Mouse (Mus musculus) MEL (cell line): ENCODE measurements around the gene Pnpt1. TPM values are rescaled to one million over a fixed set of nuclear protein-coding genes. Genes with fewer than 3 reads are reported as not detected.

ENCODE experiments used
- DNase-seq: peaks from one replicate; pipeline ENCODE4 v3.0.0; 2011; ENCODE audit warnings: low read depth, low spot score
- H3K27ac ChIP-seq: 2 replicates; pipeline ENCODE4 v1.5.1; 2012; ENCODE audit warnings: low read depth, mild to moderate bottlenecking, control low read depth, low read length, moderate library complexity; ENCODE audit not compliant: control insufficient read depth
- H3K27me3 ChIP-seq, 2 experiments: fragments of 150-350 bp in 1 of 2; sonication (generic) in 1 of 2; 2 replicates each; pipeline ENCODE4 v1.6.1; 2012; ENCODE audit warnings: low read length in 2 of 2, mild to moderate bottlenecking in 2 of 2, improper control_type of control experiment in 1 of 2, moderate library complexity in 1 of 2; ENCODE audit not compliant: insufficient read depth in 2 of 2, control insufficient read depth in 1 of 2
- H3K36me3 ChIP-seq, 2 experiments: 2 replicates each; pipeline ENCODE4 v1.6.1; 2012 to 2014; ENCODE audit warnings: low read length in 2 of 2, improper control_type of control experiment in 1 of 2, inconsistent platforms in 1 of 2, mild to moderate bottlenecking in 1 of 2; ENCODE audit not compliant: insufficient read depth in 2 of 2, control insufficient read depth in 1 of 2
- H3K4me1 ChIP-seq, 2 experiments: fragments of 150-350 bp in 1 of 2; sonication (generic) in 1 of 2; 2 replicates each; pipeline ENCODE4 v1.6.1; 2012; ENCODE audit warnings: low read length in 2 of 2, improper control_type of control experiment in 1 of 2, mild to moderate bottlenecking in 1 of 2; ENCODE audit not compliant: insufficient read depth in 2 of 2, control insufficient read depth in 1 of 2
- H3K4me3 ChIP-seq, 2 experiments: fragments of 150-350 bp in 1 of 2; sonication (generic) in 1 of 2; 2 replicates each; pipeline ENCODE4 v1.5.1; 2012; ENCODE audit warnings: low read depth in 2 of 2, low read length in 2 of 2, mild to moderate bottlenecking in 2 of 2, moderate library complexity in 2 of 2, control low read depth in 1 of 2, improper control_type of control experiment in 1 of 2; ENCODE audit not compliant: control insufficient read depth in 1 of 2, insufficient read depth in 1 of 2
- H3K79me2 ChIP-seq: 2 replicates; pipeline ENCODE4 v1.6.1; 2012; ENCODE audit warnings: mild to moderate bottlenecking, low read length, moderate library complexity; ENCODE audit not compliant: control insufficient read depth, poor library complexity, insufficient read depth
- H3K9ac ChIP-seq: 2 replicates; pipeline ENCODE4 v1.6.1; 2012; ENCODE audit warnings: low read depth, mild to moderate bottlenecking, control low read depth, low read length, moderate library complexity; ENCODE audit not compliant: control insufficient read depth, poor library complexity, severe bottlenecking
- H3K9me3 ChIP-seq: fragments of 150-350 bp; sonication (generic); replicated peaks from 2 replicates; pipeline ENCODE4 v1.6.1; 2012; ENCODE audit warnings: mild to moderate bottlenecking, low read length, improper control_type of control experiment, moderate library complexity; ENCODE audit not compliant: insufficient read depth
- CTCF ChIP-seq, 3 experiments: IDR thresholded peaks in 2 of 3; conservative IDR thresholded peaks in 1 of 3; 2 replicates each; pipeline ENCODE4 v1.5.1; 2011 to 2012; ENCODE audit warnings: low read length in 3 of 3, low read depth in 2 of 3, mild to moderate bottlenecking in 2 of 3, improper control_type of control experiment in 1 of 3, inconsistent platforms in 1 of 3, mixed read lengths in 1 of 3, moderate library complexity in 1 of 3; ENCODE audit not compliant: control insufficient read depth in 1 of 3, insufficient read depth in 1 of 3, poor library complexity in 1 of 3, severe bottlenecking in 1 of 3
- POLR2A ChIP-seq, 2 experiments: IDR thresholded peaks; 2 replicates each; pipeline ENCODE4 v1.6.1; 2011 to 2012; ENCODE audit warnings: low read length in 2 of 2, mild to moderate bottlenecking in 2 of 2, control low read depth in 1 of 2, improper control_type of control experiment in 1 of 2, low read depth in 1 of 2, moderate library complexity in 1 of 2; ENCODE audit not compliant: control insufficient read depth in 1 of 2, insufficient read depth in 1 of 2, poor library complexity in 1 of 2
- RAD21 ChIP-seq: IDR thresholded peaks from 2 replicates; pipeline ENCODE4 v1.6.1; 2011; ENCODE audit warnings: mild to moderate bottlenecking, low read depth, low read length, improper control_type of control experiment
- SMC3 ChIP-seq: IDR thresholded peaks from 2 replicates; pipeline ENCODE4 v1.6.1; 2011; ENCODE audit warnings: low read depth, low read length, improper control_type of control experiment
- USF1 ChIP-seq: IDR thresholded peaks from 2 replicates; pipeline ENCODE4 v1.6.1; 2014; ENCODE audit warnings: low read depth, mild to moderate bottlenecking, inconsistent platforms, low read length, improper control_type of control experiment, moderate library complexity
- USF2 ChIP-seq, 2 experiments: IDR thresholded peaks; 2 replicates each; pipeline ENCODE4 v1.6.1; 2011 to 2012; ENCODE audit warnings: improper control_type of control experiment in 2 of 2, low read length in 2 of 2, borderline replicate concordance in 1 of 2, inconsistent platforms in 1 of 2, low read depth in 1 of 2, mild to moderate bottlenecking in 1 of 2; ENCODE audit not compliant: insufficient read depth in 1 of 2
- ZC3H11A ChIP-seq: IDR thresholded peaks from 2 replicates; pipeline ENCODE4 v1.6.1; 2012; ENCODE audit warnings: low read depth, mild to moderate bottlenecking, inconsistent platforms, low read length, improper control_type of control experiment
- ZMIZ1 ChIP-seq: IDR thresholded peaks from 2 replicates; pipeline ENCODE4 v1.6.1; 2012; ENCODE audit warnings: low read depth, mild to moderate bottlenecking, inconsistent platforms, low read length, improper control_type of control experiment, moderate library complexity
- polyA plus RNA-seq, 2 experiments: library from polyadenylated mRNA; stranded (reverse) in 1 of 2; unstranded in 1 of 2; fragments of >175 nt in 1 of 2; fragments of >200 nt in 1 of 2; gene quantifications; 2 replicates each; pipeline versions ENCODE4 v1.2.1 to v1.2.4; 2012; ENCODE audit warnings: low replicate concordance in 2 of 2, low read depth in 1 of 2; ENCODE audit not compliant: insufficient read length in 2 of 2, insufficient read depth in 1 of 2, missing spikeins in 1 of 2
- total RNA-seq: library from RNA; depleted of rRNA; stranded (reverse); fragments of 300-350 nt; gene quantifications from 2 replicates; pipeline ENCODE4 v1.2.3, GENCODE M21; 2012; rRNA removed

Pnpt1 gene
- total and polyA plus RNA-seq, 3 experiments: 56.2 to 85.0 TPM; not detected in 1

DNA sequence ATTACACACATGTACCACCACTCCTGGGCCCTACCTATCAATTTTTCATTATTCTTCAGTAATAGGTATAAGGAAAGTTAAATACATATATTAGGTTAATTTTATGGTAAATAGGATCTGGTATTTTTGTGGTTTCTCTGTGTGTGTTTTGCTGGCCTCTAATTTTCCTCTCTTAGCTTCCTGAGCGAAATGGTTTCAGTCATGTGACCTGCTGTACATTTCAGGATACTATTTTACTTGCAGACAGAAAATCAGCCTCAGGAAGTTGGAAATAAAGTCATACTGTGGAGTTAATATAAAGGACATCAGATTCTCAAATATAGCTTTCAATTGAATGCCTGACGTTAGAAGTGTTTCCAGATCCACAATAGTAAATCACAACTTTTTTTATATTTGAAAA is 58.4 kb downstream of the Pnpt1 start:
- H3K27ac ChIP-seq: no peak overlapping the region
- no peaks in the 10 kb centered on the region for H3K27me3 ChIP-seq
- no peaks in the 10 kb centered on the region for H3K9me3 ChIP-seq
- no peaks in the 10 kb centered on the region; the same call in 1 of the 2 replicates for H3K79me2 ChIP-seq
- peaks cover 13 to 62% of the 10 kb centered on the region in 2 experiments for H3K36me3 ChIP-seq
- DNase-seq: no peak
- H3K4me3 ChIP-seq: no peak overlapping the region
- peaks cover 0 to 6% of the 10 kb centered on the region in 2 experiments; a peak in 1 of 4 replicates for H3K4me1 ChIP-seq
- no peak overlapping the region for H3K9ac ChIP-seq
- TF ChIP-seq RAD21 (no peak), USF1 (peak; percentile 49; the same call in 1 of the 2 replicates)

DNA sequence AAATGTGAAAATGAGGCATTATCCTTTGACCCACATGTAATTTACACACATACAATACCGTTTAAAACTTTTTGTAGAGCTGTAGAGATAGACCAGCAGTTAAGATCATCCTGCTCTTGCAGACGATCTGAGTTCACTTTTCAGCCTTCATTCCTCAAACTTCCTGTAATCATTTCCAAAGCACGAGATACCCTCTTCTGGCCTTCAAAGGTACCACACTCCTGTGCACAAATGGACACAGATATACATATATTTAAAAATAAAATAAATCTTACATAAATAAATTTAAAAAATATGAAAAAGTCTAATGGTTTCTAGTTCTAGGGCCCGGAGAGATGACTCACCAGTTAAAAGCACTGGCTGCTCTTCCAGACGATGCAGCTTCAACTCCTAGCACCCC is 73.1 kb downstream of the Pnpt1 start:
- DNase-seq: peak; percentile 50
- Histone ChIP-seq H3K79me2 (no peaks in the 10 kb centered on the region), H3K27me3 (no peaks in the 10 kb centered on the region), H3K4me3 (no peak overlapping the region), H3K36me3 (peaks cover 0 to 64% of the 10 kb centered on the region in 2 experiments; a peak in 2 of 4 replicates), H3K9ac (no peak overlapping the region), H3K4me1 (no peaks in the 10 kb centered on the region), H3K9me3 (no peaks in the 10 kb centered on the region), H3K27ac (no peak overlapping the region)
- no peak for TF ChIP-seq ZC3H11A
- peak; percentile 31; the same call in 1 of the 2 replicates for TF ChIP-seq SMC3
- peak; percentile 30 for TF ChIP-seq RAD21
- peak in 1 of 3 experiments; percentile 34; a peak in 2 of 6 replicates for TF ChIP-seq CTCF (IDR thresholded peaks at IDR 0.05 in 2 of 3, conservative IDR thresholded peaks at IDR 0.05 in 1 of 3; ENCODE audit: control insufficient read depth in 1 of 3, insufficient read depth in 1 of 3, low read depth in 2 of 3, low read length in 3 of 3, poor library complexity in 1 of 3, severe bottlenecking in 1 of 3)

DNA sequence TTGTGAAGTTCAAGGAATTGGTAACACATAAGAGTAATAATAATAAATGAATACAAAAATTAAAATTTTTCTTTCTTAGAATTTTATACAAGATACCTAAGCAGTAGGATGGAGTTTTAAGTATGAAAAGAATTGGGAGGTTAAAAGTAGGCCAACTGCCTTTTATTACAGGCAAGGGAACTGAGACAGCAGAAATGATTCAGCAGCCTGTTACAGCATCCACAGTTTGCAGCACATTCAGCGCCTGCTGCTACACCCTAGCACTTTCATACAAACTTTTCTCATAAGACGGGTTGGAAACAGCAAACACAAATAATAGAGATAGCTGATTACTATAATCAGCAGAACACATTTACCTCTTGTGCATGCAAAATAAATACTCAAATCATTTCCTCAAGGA is 79.2 kb downstream of the Pnpt1 start:
- Histone ChIP-seq H3K4me3 (no peak overlapping the region), H3K4me1 (no peaks in the 10 kb centered on the region), H3K79me2 (no peaks in the 10 kb centered on the region), H3K9ac (no peak overlapping the region), H3K9me3 (no peaks in the 10 kb centered on the region), H3K27me3 (no peaks in the 10 kb centered on the region), H3K36me3 (peaks cover 3 to 74% of the 10 kb centered on the region in 2 experiments), H3K27ac (no peak overlapping the region)
- TF ChIP-seq ZMIZ1 (0 out of 2 replicates have a peak, but pooled peaks have one; percentile 15), POLR2A (IDR thresholded peaks at IDR 0.05; ENCODE audit: control insufficient read depth in 1 of 2, insufficient read depth in 1 of 2, low read depth in 1 of 2, low read length in 2 of 2, poor library complexity in 1 of 2) (no peak), USF2 (IDR thresholded peaks at IDR 0.05; ENCODE audit: borderline replicate concordance in 1 of 2, insufficient read depth in 1 of 2, low read depth in 1 of 2, low read length in 2 of 2) (no peak)
- DNase-seq: no peak

Other genes starting within 250 kb of the Pnpt1 start
- gene Ppp4r3b, start 42.1 kb downstream of the Pnpt1 start, total RNA-seq: 95.7 and 98.0 TPM in 2 replicates
- gene Ppp4r3b, start 42.1 kb downstream of the Pnpt1 start, polyA plus RNA-seq: 100 to 1,000 TPM in 1 of 2 experiments, 10 to 100 TPM in 1; 58.9 to 145 TPM
- gene Cfap36, start 116.7 kb downstream of the Pnpt1 start, total RNA-seq: 18.7 and 18.8 TPM in 2 replicates
- gene Cfap36, start 116.7 kb downstream of the Pnpt1 start, polyA plus RNA-seq: 10 to 100 TPM in 1 of 2 experiments, not detected in 1; 17.8 TPM
- gene Ccdc88a, start 242.9 kb downstream of the Pnpt1 start, total RNA-seq: 4.0 and 4.4 TPM in 2 replicates
- 100 to 1,000 TPM in 1 of 2 experiments, 1 to 10 TPM in 1; 5.9 to 225 TPM for gene Ccdc88a, start 242.9 kb downstream of the Pnpt1 start, polyA plus RNA-seq